Mouse (Mus musculus) embryonic fibroblast, embryonic 13.5 days (primary cell): ENCODE data around the gene 4930404H24Rik. TPM values are rescaled to one million over a fixed set of nuclear protein-coding genes. Genes with fewer than 3 reads are reported as not detected.

Experiments used
- H3K27ac ChIP-seq: 2 replicates; pipeline ENCODE4 v1.5.1; 2012; ENCODE audit warnings: low read length, control low read depth, inconsistent platforms; ENCODE audit not compliant: insufficient read depth
- H3K4me1 ChIP-seq: 2 replicates; pipeline ENCODE4 v1.6.1; 2011; ENCODE audit warnings: low read length; ENCODE audit not compliant: control insufficient read depth, insufficient read depth
- H3K4me3 ChIP-seq: 2 replicates; pipeline ENCODE4 v1.5.1; 2011; ENCODE audit warnings: mild to moderate bottlenecking, control low read depth, low read length; ENCODE audit not compliant: insufficient read depth
- CTCF ChIP-seq: IDR thresholded peaks from 2 replicates; pipeline ENCODE4 v1.5.1; 2011; ENCODE audit warnings: mild to moderate bottlenecking, control low read depth, low read length, moderate library complexity, borderline replicate concordance; ENCODE audit not compliant: insufficient read depth
- POLR2A ChIP-seq: IDR thresholded peaks from 2 replicates; pipeline ENCODE4 v1.6.1; 2011; ENCODE audit warnings: low read depth, mild to moderate bottlenecking, control low read depth, low read length, moderate library complexity
- polyA plus RNA-seq: library from polyadenylated mRNA; stranded (reverse); fragments of >200 nt; gene quantifications from 2 replicates; pipeline ENCODE4 v1.2.4, GENCODE M21; 2011; ENCODE audit warnings: low read depth; ENCODE audit not compliant: missing spikeins, insufficient read length

4930404H24Rik gene
- not detected in 2 replicates for polyA plus RNA-seq

GRCm38 (mm10) chr2:153492573-153493392 lies at the start of gene 4930404H24Rik:
Gene 4930404H24Rik, plus strand, starts transcription at chr2:153492790.
- no peaks in the 10 kb centered on the region for H3K4me1 ChIP-seq
- TF ChIP-seq CTCF (no peak), POLR2A (no peak)
- H3K4me3 ChIP-seq, result peak within 1 kb of the TSS; percentile 44
- H3K27ac ChIP-seq, result no peak within 1 kb of the TSS

GRCm38 (mm10) chr2:153443434-153444240 lies 49.0 kb upstream of the 4930404H24Rik start:
- TF ChIP-seq CTCF, result no peak
- TF ChIP-seq POLR2A, result no peak
- no peaks in the 10 kb centered on the region for H3K4me1 ChIP-seq
- no peak overlapping the region for H3K27ac ChIP-seq
- H3K4me3 ChIP-seq, result peak overlapping the region; percentile 87

GRCm38 (mm10) chr2:153444254-153445136 lies 48.1 kb upstream of the 4930404H24Rik start:
- H3K27ac ChIP-seq, result peak overlapping the region; percentile 0; the same call in 1 of the 2 replicates
- TF ChIP-seq CTCF (no peak), POLR2A (peak; percentile 57)
- H3K4me1 ChIP-seq, result no peaks in the 10 kb centered on the region
- H3K4me3 ChIP-seq, result peak overlapping the region; percentile 87

- Histone ChIP-seq H3K4me1 (no peaks in the 10 kb centered on the region), H3K27ac (peak overlapping the region; percentile 0; the same call in 1 of the 2 replicates), H3K4me3 (peak overlapping the region; percentile 54)
- TF ChIP-seq CTCF (no peak), POLR2A (no peak)
Observed at GRCm38 (mm10) chr2:153445137-153446016, 47.2 kb upstream of the 4930404H24Rik start.

- no peaks in the 10 kb centered on the region for H3K4me1 ChIP-seq
- TF ChIP-seq CTCF (no peak), POLR2A (no peak)
Observed at GRCm38 (mm10) chr2:153446017-153446408, 46.6 kb upstream of the 4930404H24Rik start.

GRCm38 (mm10) chr2:153446476-153446875 lies 46.1 kb upstream of the 4930404H24Rik start:
- TF ChIP-seq POLR2A, result no peak
- no peak for TF ChIP-seq CTCF
- H3K27ac ChIP-seq, result no peak overlapping the region
- no peak overlapping the region for H3K4me3 ChIP-seq
- no peaks in the 10 kb centered on the region for H3K4me1 ChIP-seq

More at GRCm38 (mm10) chr2:153446017-153446408, 46.6 kb upstream of the 4930404H24Rik start:
- peak overlapping the region; percentile 54 for H3K4me3 ChIP-seq
- H3K27ac ChIP-seq, result no peak overlapping the region

- no peak overlapping the region for H3K4me3 ChIP-seq
- TF ChIP-seq CTCF (no peak), POLR2A (no peak)
- no peak overlapping the region for H3K27ac ChIP-seq
- H3K4me1 ChIP-seq, result no peaks in the 10 kb centered on the region
Observed at GRCm38 (mm10) chr2:153447719-153448118, 44.9 kb upstream of the 4930404H24Rik start.

- Histone ChIP-seq H3K4me3 (no peak overlapping the region), H3K4me1 (no peaks in the 10 kb centered on the region), H3K27ac (no peak overlapping the region)
- TF ChIP-seq POLR2A (no peak), CTCF (no peak)
Observed at GRCm38 (mm10) chr2:153448519-153448918, 44.1 kb upstream of the 4930404H24Rik start.
